Mouse (Mus musculus): ENCODE measurements at regions not wholly inside any gene's neighbourhood (a gene's known extent, or its start where the extent isn't known, plus 50 kb on each side); places are given as distances from the start of the nearest gene placed in this dataset.

DNA sequence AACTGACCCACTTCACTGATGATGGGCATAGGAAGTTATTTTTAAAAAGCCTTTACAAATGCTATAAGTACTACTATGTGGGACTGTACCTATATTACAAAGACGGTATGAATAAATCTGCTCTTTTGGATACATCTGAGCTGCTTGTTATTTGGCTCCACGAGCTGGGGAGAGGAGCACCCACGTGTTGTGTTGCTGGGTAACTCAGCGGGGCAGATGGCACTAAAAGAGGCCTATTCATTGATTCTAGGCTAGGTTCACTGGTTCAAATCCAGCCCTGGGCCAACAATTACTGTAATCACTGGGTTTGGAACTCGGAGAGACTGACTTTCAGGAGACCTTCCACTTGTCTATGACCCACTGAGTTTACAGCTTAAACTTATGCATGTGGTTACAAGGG is 176.0 kb upstream of the Cadm1 start:
- DNase-seq: no peak

DNA sequence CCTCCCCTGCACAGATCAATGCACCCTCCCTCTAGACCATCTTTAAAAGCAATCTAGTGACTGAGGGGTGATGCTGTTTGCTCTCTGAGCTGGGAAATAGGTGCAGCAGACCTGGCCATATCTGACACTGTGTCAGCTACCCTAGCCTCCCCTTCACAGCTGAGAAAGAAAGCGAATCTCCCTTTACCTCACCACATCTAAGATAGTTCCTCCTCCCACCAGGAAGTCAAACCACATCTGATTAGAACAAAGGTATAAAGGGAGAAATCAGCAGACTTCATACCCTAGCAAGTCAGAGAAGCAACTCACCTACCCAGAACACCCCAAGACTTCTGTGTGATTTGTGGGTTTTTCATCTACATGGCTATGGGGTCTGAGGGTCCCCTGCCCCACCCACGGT is 175.6 kb upstream of the Cadm1 start:
- DNase-seq: no peak

DNA sequence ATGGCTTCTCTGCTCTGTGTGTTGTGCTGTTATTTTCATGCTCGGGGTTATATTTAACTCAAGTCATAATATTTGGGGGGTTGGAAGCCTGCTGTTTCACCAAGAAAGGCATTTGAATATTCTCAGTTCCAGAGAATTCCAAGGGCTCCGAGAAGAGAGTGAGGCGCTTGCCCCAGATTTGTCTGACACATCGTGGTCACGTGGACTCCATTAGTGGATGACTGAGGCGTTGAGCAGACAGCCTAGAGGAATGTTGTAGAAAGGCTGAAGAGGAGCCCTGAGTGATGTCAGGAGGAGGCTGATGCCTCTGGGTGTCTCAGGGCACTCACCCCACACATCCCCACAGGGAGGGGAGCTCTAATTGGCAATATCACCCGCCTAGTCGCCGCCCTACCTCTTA is 175.1 kb upstream of the Cadm1 start:
- no peak for DNase-seq

DNA sequence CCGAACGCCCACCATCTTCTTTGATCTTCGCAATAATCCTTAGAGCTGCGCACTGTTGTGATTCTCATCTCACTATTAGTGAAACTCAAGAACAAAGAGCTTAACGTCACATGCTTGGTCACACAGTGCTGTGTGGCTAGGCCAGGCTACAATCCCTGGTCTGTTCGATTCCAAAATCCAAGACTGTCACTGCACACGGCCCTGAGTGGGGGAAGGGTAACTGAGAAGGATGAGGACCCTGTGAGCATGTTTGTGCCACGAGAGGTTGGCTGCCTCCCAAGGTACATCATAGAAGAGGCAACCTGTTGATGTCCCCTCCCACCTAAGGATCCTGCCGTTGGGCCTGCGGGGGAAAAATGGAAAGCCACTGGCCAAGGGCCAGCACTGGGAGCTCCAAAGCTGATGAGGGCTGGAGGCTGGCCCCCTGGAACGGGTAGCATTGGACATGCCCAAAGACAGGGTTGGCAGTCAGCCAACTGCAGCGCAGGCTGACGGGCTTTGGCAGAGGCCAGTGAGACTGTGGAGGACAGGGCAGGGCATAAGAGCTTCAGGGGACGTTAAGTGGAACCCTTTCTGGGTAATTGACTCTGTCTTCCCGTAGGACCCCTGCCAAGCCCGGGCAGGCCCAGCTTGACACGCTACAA is 172.1 kb upstream of the Cadm1 start:
- DNase-seq: peak; percentile 35

DNA sequence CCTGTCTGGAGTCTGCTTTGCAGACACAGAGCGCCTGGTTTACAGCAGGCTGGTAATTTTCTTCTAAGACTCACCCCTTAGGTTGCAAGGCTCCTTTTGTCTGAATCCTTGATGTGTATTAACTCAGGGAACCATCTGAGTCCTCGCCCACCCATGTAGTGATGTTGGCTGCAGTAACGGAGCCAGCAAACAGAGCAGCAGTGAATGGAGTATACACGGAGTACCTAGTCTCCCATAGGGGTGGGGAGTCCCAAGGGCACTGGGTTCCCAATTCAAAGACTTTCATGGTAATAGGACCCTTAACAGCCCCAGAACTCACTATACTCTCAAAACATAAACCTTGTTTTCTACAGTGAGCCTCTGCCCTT is 171.6 kb upstream of the Cadm1 start:
- no peak for DNase-seq

DNA sequence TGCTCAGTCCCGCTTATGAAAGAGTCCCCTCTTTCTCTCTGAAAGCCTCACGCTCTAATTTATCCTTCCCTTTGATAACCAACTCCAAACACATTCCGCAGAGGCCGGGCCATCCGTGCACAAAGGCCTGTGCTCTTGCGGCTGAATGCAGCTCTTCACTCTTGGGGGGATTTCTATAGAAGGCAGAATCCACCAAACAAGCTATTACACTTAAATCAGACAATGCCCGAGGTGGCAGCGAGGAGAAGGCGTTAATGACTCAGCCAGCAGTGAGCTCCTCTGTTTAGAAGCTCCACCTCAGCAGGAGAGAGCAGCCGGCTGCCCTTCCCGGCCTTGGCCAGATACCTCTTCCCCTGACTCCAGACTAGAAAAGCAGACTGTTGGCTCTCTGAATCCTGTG is 166.9 kb upstream of the Cadm1 start:
- no peak for DNase-seq

DNA sequence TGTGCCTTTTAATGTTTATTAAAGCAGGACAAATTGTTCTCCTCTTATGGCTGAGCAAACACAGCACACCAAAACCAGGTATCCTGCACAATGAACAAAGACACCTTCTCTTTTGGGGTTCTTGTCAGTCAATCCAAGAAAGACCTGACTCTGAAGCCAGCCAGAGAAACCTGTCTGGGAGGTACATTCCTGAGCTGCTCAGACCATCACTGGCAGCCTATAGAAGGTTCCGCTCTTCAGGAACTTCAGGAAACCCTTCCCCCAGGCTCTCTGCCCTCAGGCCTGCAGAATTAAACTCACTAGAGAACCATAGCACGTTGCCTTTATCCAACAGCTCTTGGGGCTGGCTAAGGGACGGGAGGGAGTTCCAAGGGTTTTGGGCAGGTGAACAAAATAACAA is 165.2 kb upstream of the Cadm1 start:
- no peak for DNase-seq

DNA sequence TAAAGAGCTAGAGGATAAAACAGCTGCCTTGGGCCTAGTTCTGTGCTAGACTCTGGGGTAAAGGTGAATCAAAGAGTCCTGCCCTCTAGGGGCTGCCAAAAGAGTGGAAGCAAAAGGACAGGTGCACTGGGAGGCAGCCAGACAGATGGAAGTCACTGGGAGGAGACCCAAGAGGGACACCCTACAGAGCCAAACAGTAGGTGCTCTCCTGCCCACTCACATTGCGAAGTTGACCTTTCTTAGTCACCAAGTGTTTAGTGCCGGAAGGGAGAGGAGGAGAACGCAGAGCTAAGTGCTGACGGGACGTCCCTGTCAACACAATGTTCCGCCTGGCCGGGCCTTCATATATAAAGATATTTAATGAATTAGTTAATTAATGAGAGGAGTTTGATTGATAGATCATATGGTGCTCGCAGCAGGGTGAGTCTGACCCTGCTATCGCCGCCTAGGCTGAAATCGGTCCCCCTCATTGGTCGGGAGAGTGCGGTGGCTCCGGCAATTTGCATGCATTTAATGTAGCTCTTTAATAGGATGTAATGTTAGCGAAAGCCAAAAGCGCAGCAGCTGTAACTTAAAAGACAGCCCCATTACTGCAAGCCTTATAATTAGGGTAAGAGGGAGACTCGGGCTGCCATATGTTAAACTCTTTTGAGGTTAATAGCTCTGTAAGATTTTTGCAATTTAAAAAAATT is 162.6 kb upstream of the Cadm1 start:
- no peak for DNase-seq

DNA sequence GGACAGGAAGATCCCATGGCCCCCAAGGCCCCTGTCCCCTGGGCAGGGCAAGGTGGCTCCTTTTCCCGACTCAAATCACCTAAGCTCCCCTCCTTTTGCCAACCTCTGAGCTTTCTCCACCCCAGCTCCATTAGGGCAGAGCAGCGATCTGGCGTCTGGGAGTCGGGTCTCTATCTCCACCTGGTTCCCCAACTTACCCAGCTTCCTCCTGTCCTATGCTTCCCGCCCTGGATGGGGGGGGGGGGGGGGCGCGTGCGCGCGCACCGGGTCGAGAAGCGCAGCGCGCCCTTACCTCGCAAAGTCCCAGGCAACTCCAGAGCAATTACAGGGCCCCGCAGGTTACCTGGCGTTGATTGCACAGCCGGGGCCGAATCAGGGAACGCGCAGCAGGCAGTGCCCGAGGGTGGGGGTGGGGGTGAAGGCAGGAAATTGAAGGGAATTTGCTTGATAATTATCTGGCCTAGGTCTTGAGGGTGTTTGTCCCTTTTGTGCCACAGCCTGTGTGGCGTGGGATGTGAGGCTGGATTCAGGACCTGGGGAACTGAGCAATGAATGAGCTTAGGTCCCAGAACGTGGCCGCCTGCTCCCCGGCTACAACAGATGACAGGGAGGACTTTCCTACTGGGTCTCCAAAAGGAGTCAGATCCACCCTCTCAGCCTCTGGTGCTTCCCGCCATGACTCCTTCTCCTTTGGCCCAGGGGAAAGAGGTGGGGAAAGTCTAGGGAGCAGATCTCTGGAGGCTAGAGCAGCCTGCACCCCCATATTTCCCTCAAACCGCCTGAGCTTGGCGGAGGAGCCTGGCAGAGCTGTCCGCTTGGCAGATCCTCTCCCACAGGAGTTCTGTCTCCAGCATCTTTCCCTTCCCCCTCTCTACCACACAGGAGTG is 161.7 kb upstream of the Cadm1 start:
- DNase-seq: no peak

DNA sequence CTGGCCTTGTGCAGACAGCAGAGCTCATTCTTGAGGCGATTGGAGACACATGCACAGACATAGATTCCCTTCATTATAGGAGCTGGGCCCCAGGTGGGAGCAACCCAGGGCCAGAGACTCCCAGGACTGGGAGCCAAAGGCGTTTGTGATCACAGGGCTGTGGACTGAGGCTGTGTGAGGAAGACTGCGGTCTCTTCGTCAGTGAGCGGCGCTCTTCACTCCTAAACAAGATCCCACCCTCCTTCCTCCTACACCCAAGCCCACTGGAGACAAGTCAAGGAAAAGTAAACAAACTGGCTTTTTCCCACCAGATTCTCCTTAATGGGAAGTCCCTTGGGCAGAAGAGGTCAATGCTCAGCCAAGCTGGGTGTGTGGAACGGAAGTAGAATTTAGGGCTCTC is 157.7 kb upstream of the Cadm1 start:
- no peak for DNase-seq

DNA sequence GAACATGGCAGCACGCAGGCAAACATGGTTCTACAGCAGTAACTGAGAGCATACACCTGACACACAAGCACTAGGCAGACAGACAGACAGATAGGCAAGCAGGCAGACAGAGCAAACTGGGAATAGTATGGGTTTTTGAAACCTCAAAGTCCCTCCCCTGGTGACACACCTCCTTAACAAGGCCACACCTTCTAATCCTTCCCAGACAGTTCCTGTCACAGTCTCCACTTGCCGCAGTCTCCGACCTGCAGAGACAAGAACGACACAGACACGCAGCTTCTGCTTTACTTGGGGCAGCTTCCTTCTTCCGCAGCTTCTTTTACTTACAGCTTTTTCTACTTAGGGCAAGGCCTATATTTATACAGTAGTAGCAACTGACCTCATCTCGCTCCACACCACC is 155.9 kb upstream of the Cadm1 start:
- no peak for DNase-seq

DNA sequence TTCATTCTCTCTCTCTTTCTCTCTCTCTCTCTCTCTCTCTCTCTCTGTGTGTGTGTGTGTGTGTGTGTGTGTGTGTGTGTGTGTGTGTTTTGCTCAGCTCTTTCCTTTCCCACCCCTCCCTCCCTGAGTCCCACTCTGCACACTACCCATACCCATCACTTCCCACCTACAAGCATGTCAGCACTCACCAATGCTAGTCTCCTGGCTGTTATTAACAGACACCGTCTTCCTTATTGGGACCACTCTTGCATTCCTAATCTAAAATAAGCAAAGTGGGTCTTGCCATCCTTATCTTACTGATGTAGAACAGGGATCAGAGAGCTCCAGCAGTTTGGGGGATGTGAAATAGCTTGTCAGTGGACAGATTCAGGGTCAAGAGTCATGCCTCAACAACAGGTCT is 153.3 kb upstream of the Cadm1 start:
- no peak for DNase-seq

DNA sequence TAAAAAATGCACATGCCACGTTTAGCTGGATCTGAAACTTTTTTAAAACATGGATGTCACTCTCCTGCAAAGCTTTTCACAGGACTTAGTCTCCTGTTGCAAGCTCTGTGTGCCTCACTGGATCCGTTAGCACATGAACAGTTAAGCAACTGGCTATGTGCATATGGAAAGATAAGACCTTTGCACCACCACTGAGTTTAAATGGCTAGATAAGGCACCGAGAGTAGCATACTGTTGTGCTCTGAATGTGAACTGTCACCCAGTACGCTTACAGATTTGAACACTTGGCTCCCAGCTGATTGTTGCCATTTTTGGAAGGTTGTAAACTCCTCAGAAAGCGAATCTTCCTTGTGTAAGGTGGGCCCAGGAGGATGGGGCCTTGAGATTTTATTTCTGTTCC is 151.4 kb upstream of the Cadm1 start:
- DNase-seq: no peak

DNA sequence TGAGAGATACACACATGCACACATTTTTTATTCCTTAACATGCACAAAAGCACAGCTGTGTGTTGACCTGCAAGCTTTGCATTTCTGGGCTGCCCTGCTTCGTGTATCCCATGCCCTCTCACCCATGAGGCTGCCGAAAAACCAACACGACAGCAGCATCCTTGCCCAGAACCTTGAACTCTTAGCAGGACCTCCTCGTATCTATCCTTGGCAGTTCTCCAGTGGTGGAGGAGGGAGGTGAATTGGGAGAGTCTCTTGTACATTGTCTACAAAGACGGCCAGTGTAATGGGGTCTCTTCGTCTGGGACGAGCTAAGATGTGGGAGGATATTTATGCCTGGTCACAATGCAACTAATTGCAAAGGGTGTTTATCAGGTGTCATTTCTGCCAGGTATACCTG is 149.6 kb upstream of the Cadm1 start:
- no peak for DNase-seq

DNA sequence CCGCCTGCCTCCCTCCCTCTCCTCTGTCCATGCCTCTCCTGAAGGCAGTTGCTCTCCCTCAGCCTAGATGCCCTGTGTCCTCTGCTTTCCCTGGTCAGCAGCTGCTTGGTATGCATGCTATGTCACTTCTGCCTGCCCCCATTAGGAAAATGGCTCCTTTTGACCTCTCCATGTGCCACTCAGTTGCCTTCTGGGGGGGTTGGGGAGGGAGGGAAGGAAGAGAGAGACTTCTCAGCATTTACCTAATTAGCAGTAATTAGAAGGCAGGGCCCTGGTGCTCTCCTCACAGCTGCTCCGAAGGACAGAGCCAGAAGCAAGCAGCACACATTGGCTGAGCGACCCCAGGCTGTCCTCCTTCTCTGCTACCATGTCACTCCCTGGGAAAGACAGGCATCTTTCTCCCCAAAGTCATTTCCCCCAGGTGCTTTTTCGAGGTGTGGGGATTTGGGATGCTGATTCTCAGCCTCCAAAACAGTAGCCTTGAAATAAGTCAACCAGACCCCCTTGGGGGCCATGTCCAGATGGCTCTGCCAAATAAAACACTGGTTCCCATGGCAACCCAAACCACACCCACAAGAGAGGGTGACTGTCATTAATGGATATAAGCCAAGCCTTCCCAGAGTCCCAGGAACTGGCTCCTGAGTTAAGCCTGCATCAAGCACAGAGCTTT is 145.7 kb upstream of the Cadm1 start:
- DNase-seq: peak; percentile 11

DNA sequence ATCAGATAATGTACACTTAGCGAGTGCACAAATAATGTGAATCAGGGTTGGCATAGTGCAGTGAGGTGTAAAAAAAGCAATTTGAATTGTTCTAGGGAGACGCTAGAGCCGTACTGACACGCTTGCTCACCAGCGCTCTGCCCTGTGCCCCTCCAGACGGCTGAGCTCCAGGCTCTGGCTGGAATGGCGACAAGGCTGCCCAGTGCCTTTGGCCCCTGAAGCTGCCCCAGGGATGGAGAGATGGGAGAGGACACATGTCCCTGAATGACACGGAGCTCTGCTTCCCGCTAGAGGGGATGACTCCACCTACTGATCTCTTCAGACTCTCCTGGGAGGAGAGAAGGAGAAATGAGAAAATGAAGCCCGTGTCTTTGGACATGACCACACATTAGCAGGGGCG is 143.3 kb upstream of the Cadm1 start:
- no peak for DNase-seq

DNA sequence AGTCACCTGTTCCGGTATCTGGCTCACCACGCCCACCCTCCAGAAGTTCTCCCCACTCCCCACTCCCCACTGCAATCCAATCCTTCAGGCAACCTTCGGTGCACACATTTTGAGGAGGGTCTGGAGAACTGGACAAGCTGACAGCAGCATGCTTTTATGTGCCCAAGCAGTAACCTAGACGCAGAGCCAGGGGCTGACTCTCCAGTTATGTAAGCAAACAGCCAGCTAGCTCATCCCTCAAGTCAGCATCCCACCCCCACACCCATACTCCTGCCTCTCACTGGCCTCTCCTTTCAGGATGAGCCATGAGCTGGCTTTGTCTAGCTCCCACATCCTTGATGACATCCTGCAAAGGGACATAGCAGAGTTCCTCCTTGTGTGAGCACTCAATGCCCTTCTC is 142.8 kb upstream of the Cadm1 start:
- DNase-seq: no peak

DNA sequence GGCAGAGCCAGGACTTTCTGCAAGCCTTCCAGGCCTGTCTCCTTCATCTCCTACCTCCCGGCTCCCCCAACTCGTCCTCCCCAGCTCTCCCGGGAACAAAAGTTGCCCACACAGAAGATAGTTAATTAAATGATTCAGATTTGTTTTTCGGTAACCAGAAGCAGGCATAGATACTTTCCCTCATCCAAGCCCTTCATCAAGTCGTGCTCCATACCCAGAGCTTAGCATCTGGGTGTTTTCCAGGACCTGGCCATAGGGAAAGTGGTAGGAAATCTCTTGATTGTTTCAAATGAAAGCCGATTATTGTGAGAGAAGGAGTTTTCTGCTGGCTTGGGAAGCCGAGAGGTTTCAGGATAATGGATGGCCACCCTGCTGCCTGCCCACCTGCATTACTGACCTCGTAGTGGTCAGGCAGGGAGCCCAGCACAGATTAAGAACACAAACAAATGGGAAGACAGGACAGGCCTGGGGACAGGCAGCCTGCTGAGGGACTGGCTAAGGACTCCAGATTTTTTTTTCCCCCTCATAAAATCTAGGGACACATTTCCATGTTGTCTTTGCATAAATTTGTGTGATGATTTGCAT is 142.2 kb upstream of the Cadm1 start:
- DNase-seq: no peak

DNA sequence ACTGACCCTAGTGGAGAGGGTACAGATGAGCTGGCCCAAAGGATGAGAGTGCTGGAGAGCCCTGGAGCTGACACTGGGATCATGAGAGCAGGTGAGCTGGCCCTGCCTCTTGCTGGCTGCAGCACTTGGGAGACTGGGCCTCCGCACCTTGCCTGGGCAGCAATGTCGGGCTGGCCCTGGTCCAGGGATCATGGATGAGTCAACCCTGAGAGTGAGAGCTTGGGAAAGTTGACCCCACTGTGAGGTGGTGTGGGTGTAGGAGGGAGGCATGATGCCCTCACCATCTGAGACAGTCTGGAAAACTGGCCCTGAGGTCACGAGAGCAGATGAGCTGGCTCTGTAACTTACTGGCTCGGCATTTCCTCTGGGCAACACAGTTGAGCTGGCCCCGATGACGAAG is 140.1 kb upstream of the Cadm1 start:
- DNase-seq: no peak

DNA sequence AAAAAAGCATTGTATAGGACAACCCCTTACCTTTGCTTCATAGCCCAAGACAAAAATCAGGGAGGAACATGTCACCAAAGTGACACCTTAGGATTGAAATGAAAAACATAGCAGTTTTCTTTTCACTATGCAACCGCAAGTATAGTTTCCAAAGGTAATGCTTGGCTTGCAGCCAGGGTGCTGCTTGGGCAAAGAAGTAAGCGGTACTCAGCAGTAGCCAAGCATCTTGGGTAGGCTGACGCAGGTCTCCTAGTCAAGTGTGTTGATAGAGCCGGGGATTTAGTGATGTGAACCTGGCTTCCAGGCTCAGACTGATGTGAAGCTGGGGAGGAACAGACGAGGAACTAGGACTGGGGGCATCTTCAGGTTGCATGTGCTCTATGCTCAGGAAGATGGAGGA is 138.3 kb upstream of the Cadm1 start:
- no peak for DNase-seq

DNA sequence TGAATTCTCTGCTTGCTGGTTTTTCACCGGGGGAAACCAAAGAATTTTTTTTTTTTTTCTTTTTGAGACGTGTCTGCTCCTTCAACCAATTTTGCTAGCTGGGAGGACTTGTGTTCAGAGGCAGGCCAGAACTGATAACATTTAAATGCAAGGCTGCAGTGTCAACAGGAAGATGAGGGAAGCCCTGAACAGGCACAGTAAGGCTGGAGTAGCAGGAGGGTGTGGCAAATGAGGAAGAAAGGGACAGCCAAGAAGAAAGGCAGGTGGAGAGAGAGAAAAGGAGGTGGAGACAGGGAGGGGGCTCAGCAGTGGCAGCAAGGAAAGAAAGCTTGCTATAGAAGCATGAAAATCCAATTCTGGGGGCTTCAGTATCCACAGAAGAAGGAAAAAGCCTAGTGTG is 130.4 kb upstream of the Cadm1 start:
- no peak for DNase-seq

DNA sequence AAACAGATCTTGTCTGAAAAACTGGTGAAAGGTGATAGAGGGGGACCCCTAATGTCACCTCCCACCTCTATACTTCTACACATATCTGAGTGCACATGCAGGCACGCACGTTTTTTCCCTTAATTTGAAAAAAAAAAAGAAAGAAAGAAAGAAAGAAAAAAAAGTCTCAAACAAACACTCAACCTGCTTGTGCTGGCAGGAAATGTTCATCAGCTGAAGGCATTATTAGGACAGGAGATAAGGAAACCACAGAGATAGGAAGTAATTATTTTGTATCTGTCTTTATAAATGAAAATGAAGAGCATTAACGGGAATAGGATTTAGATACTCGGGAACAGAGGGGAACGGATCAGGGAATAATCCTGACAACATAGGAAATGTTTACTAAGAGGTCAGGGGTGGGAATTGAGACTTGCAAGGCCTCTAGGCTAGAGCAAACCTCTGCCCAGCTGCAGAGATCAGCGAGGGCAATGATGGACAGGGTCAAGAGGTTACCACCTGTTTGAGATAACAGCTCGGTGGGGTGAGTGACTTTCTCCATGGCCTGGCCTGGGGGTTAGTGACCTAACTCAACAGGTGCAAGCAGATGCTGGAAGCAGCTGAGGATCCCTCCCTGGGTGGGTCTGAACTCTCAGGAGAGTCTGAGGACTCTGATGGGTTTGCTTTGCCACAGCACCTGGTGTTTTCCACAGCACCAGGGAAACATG is 129.7 kb upstream of the Cadm1 start:
- DNase-seq: no peak

DNA sequence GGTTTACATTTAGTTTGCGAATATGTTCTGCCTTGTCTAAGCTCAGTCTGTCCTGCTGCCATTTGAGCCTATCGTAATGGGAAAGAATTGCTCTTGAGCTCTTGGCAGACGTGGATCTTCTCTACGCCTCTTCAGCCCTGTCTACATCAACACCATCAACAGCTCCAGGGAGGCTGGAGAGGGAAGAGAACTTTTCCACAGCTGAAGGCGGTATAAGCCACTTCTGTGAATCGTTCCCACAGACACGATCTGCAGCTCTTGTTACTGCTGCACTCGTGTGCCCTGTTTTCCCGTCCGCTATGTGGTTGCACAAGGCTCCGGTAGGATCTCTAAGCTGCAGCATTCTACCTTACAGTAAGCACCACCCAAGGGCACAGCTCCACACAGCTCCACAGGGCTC is 128.5 kb upstream of the Cadm1 start:
- DNase-seq: no peak

All from kidney, postnatal 14 days (tissue).